Mouse (Mus musculus) gonadal fat pad, adult 2 months (tissue): ENCODE data around the gene Tmem255a. TPM values are rescaled to one million over a fixed set of nuclear protein-coding genes. Genes with fewer than 3 reads are reported as not detected.

ENCODE experiments used
- DNase-seq: peaks from one replicate; pipeline ENCODE4 v3.0.0-alpha.2; 2012; ENCODE audit warnings: low read depth
- polyA plus RNA-seq: library from polyadenylated mRNA; depleted of rRNA; stranded (reverse); fragments of >200 nt; gene quantifications from 2 replicates; pipeline ENCODE4 v1.2.3, GENCODE M21; 2012; rRNA removed

Gene Tmem255a
- polyA plus RNA-seq, 1 experiment = 3.5 TPM

DNA sequence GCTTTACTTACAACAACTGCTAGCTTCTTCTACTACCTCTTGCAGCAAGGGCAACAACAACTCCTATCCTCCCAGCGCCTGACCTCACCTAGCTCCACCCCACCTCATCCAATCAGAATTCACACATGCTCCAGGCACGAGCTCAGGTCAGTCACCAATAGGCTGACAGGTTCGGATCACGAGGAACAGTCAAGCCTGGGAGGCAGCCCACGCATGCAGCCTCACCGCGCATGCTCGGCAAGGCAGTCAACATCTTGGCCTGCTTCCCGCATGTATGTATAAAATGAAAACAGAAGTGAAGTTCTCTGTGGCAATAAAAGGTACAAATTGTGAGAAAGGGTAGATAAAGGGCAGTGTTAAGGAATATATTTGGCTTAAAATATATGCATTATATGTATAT, 86.2 kb downstream of the Tmem255a start:
- no peak for DNase-seq

GRCm38 (mm10) chrX:38165315-38165714, 86.9 kb downstream of the Tmem255a start:
- no peak for DNase-seq

DNA sequence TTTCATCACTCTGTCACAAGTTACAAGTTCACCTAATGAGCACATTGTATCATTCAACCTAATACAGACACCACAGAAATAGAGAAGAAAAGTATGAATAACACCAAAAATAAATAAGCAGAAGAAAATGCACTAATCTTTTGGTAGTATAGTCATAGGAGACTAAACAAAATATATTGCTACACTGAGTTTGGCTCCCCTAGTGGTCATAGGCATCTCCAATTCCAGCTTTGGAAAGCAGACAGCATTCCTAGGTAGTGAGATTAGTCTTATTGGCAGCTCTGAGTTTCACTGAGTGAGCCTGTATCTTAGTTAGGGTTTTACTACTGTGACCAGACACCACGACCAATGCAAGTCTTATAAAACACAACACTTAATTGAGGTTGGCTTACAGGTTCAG, 93.1 kb downstream of the Tmem255a start:
- no peak for DNase-seq

Other genes with a start within 250 kb of the Tmem255a start
- not detected in 2 replicates for gene Btg1-ps1, start 233.6 kb downstream of the Tmem255a start, polyA plus RNA-seq
- not detected in 2 replicates for gene Btg1-ps2, start 209.3 kb downstream of the Tmem255a start, polyA plus RNA-seq
- not detected in 2 replicates for gene Rhox10, start 186.0 kb downstream of the Tmem255a start, polyA plus RNA-seq
- gene Rhox11, start 167.3 kb downstream of the Tmem255a start, polyA plus RNA-seq = not detected in 2 replicates
- not detected in 2 replicates for gene Rhox12, start 141.5 kb downstream of the Tmem255a start, polyA plus RNA-seq
- gene Rhox13, start 131.2 kb downstream of the Tmem255a start, polyA plus RNA-seq = not detected in 2 replicates
- 7.1 and 7.2 TPM in 2 replicates for gene Zbtb33, start 62.6 kb downstream of the Tmem255a start, polyA plus RNA-seq
- gene Atp1b4, start 63.7 kb upstream of the Tmem255a start, polyA plus RNA-seq = not detected in 2 replicates
- 148 and 153 TPM in 2 replicates for gene Lamp2, start 204.0 kb upstream of the Tmem255a start, polyA plus RNA-seq